Mouse (Mus musculus) CD8-positive naive resting alpha-beta T cell, adult 57 days (primary cell): Measurements from ENCODE around the gene March11. TPM values are rescaled to one million over a fixed set of nuclear protein-coding genes. Genes with fewer than 3 reads are reported as not detected.

ENCODE experiments used
- total RNA-seq: library from RNA; stranded (reverse); gene quantifications from one replicate; pipeline ENCODE4 v1.2.4, GENCODE M21; 2023

March11 gene
- total RNA-seq = not detected

DNA sequence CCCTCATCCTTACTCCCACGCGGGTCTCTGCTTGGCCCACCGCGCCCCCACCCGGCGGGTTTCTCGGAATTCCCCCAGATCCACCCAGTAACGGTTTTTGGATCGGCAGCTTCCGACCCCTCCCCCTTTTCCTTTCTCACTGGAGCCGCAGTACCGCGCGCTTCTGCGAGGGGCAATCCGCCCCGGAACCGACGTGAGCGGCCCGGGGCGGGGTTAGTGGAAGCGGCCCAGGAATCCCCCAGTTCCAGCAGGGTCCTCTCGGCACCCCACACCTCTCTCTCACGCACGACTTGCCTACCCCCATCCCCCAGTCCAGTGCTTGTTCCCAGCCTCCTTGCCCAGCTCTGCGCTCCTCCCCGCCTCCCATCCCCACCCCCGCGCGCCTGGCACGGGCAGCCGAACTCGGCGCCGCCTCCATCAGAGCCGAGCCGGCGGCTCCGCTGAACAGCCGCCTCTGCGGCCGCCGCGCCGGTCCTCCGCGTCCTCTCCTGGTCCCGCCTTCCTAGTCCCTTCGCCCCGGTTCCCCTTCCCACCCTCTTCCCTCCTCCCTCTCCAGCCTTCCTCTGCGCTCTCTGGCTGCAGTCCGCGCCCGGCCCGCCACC, at the start of gene March11:
Gene March11 (plus strand): TSS at position 420 of the 602 bp plus-strand sequence.

